Mouse (Mus musculus): ENCODE data around the gene Olfr1532-ps1. TPM values are rescaled to one million over a fixed set of nuclear protein-coding genes. Genes with fewer than 3 reads are reported as not detected.
"Not testable (repeated sequence)": the region's sequence is repeated elsewhere in the genome, so short reads cannot be mapped to it uniquely, and the experiment has no call there.

Olfr1532-ps1 gene
- polyA plus RNA-seq (2014; fragmentation: Nextera tagmentation; extraction: Ambion mirVana), result not detected in 2 replicates

DNA sequence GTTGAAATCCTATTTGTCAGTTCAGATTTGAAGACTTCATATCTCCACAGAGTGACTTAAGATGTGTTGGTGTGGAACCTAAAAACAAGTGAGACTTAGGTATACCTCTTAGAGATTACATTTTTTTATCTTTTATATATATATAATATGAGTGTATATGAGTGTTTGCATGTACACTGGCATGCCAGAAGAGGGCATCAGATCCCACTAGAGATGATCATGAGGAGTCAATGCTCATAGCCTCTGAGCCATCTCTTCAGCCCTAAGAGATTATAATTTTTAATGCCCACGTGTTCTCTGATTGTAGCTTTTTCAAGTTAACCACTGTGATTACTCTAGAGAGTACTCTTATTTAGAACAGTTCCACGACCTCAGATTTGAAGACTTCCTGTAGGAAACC is at the start of gene Olfr1532-ps1:
Gene Olfr1532-ps1 (plus strand): TSS at position 326 of the 400 bp plus-strand sequence.
- Histone ChIP-seq H3K27ac (ENCODE audit: low read depth, low read length) (no peak within 1 kb of the TSS), H3K9me3 (ENCODE audit: control insufficient read depth, low read length) (no peaks in the 10 kb centered on the region), H3K4me2 (replicated peaks; ENCODE audit: low read depth, low read length) (no peak within 1 kb of the TSS), H3K36me3 (ENCODE audit: control insufficient read depth, insufficient read depth, low read length) (no peaks in the 10 kb centered on the region), H3K4me1 (replicated peaks; ENCODE audit: control insufficient read depth, insufficient read depth, low read length) (no peaks in the 10 kb centered on the region), H3K27me3 (ENCODE audit: control insufficient read depth, insufficient read depth, low read length) (no peaks in the 10 kb centered on the region), H3K9ac (ENCODE audit: low read depth, low read length) (no peak within 1 kb of the TSS), H3K4me3 (ENCODE audit: low read depth, low read length) (no peak within 1 kb of the TSS)
- ATAC-seq (ENCODE audit: low FRiP score), result no peak
- 66% methylated on average over 2 of the region's 2 CpGs for WGBS
- no peak for DNase-seq (ENCODE audit: low spot score)

DNA sequence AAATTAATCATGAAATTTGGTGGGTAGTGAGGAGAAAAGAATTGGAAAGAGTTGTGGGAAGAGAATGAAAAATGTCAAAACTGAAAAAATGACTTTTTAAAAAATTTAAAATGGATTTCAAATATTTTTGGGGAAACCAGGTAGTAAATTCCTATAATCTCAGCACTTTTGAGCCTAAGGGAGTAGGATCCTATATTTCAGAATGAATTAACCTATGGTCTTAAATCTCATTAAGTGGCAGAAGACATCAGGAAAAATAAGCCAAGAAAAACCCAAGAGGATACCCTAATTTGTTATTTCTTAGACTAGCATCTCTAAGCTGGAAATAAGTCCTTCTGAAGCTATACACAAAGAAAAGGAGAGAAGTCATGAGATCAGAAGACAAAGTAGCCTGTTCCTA is 44.9 kb upstream of the Olfr1532-ps1 start, which contains the start of gene Olfr704:
Gene Olfr704 (plus strand): TSS at position 301 of the 400 bp plus-strand sequence.
- no peak for ATAC-seq (ENCODE audit: low FRiP score)
- no peaks in the 10 kb centered on the region for H3K27me3 ChIP-seq (ENCODE audit: control insufficient read depth, insufficient read depth, low read length)

DNA sequence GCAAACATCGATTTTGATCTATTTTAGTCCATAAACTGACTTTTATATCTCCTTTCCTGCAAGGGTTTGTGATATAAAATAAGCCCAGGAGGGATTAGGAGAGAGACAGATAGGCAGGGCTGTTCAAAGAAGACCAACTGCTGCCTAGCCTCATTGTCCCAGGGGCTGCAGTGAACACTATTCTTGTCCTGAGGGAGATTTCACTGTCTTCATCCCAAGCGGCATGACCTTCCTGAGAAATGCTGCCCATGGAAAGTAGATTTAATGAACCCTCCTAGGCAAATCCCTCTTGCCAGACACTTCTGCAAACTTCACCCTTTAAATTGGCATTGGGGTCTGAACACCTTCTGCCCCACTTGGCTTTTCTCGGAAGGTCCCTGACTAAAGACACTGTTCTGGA is 31.0 kb upstream of the Olfr1532-ps1 start, which contains the start of gene Olfr705:
Gene Olfr705 (minus strand): TSS at position 101 of the 400 bp plus-strand sequence.
- Histone ChIP-seq H3K36me3 (ENCODE audit: control insufficient read depth, insufficient read depth, low read length) (no peaks in the 10 kb centered on the region), H3K4me3 (ENCODE audit: low read depth, low read length) (no peak within 1 kb of the TSS), H3K27me3 (ENCODE audit: control insufficient read depth, insufficient read depth, low read length) (no peaks in the 10 kb centered on the region), H3K4me2 (replicated peaks; ENCODE audit: low read depth, low read length) (no peak within 1 kb of the TSS), H3K9me3 (ENCODE audit: control insufficient read depth, low read length) (no peaks in the 10 kb centered on the region), H3K9ac (ENCODE audit: low read depth, low read length) (no peak within 1 kb of the TSS), H3K4me1 (replicated peaks; ENCODE audit: control insufficient read depth, insufficient read depth, low read length) (no peaks in the 10 kb centered on the region), H3K27ac (ENCODE audit: low read depth, low read length) (no peak within 1 kb of the TSS)
- ATAC-seq (ENCODE audit: low FRiP score) (no peak), DNase-seq (ENCODE audit: low spot score) (no peak)
- 89% methylated on average over 3 of the region's 3 CpGs for WGBS

More for the DNA sequence above, 44.9 kb upstream of the Olfr1532-ps1 start, which contains the start of gene Olfr704:
- Histone ChIP-seq H3K4me3 (ENCODE audit: low read depth, low read length) (no peak within 1 kb of the TSS), H3K4me2 (replicated peaks; ENCODE audit: low read depth, low read length) (no peak within 1 kb of the TSS), H3K27ac (ENCODE audit: low read depth, low read length) (no peak within 1 kb of the TSS), H3K9me3 (ENCODE audit: control insufficient read depth, low read length) (no peaks in the 10 kb centered on the region), H3K4me1 (replicated peaks; ENCODE audit: control insufficient read depth, insufficient read depth, low read length) (no peaks in the 10 kb centered on the region), H3K36me3 (ENCODE audit: control insufficient read depth, insufficient read depth, low read length) (no peaks in the 10 kb centered on the region), H3K9ac (ENCODE audit: low read depth, low read length) (no peak within 1 kb of the TSS)
- DNase-seq (ENCODE audit: low spot score), result no peak

DNA sequence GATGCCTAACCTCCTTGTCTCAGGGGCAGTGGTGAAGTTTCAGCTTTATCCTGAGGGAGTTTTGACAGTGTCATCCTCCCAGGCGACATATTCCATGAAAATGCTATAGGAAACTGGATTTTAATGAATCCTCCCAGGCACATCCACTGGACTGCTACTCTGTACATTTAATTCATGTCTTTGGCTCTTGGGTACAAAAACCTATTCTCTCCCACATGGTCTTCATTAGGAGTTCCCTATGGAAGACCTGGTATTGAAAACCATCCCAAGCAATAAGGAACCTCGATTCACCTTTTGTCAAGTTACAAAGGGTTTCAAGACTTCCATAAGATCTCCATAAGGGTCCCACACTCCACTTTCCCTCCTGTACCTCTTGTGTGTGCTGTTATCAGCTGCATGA is 19.7 kb upstream of the Olfr1532-ps1 start, which contains the start of gene Olfr706:
Gene Olfr706 (minus strand): TSS at position 101 of the 400 bp plus-strand sequence.
- 88% methylated on average over 2 of the region's 2 CpGs for WGBS
- Histone ChIP-seq H3K27me3 (ENCODE audit: control insufficient read depth, insufficient read depth, low read length) (no peaks in the 10 kb centered on the region), H3K9ac (ENCODE audit: low read depth, low read length) (no peak within 1 kb of the TSS), H3K4me2 (replicated peaks; ENCODE audit: low read depth, low read length) (no peak within 1 kb of the TSS), H3K9me3 (ENCODE audit: control insufficient read depth, low read length) (no peaks in the 10 kb centered on the region), H3K4me1 (replicated peaks; ENCODE audit: control insufficient read depth, insufficient read depth, low read length) (no peaks in the 10 kb centered on the region), H3K36me3 (ENCODE audit: control insufficient read depth, insufficient read depth, low read length) (no peaks in the 10 kb centered on the region), H3K27ac (ENCODE audit: low read depth, low read length) (no peak within 1 kb of the TSS), H3K4me3 (ENCODE audit: low read depth, low read length) (no peak within 1 kb of the TSS)
- no peak for ATAC-seq (ENCODE audit: low FRiP score)
- DNase-seq (ENCODE audit: low spot score), result no peak

DNA sequence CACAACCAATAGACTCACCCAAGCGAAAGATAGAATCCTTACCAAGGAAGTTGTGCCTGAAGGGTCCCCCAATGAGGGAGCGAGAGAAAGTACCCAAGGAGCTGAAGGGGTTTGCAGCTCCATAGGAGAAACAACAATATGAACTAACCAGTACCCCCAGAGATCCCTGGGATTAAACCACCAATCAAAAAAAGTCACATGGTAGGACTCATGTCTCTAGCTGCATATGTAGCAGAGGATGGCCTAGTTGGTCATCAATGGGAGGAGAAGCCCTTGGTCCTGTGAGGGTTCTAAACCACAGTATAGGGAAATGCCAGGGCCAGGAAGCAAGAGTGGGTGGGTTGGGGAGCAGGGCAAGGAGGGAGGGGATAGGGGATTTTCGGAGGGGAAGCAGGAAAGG is 6.7 kb upstream of the Olfr1532-ps1 start, which contains the start of gene Olfr707:
Gene Olfr707 (minus strand): TSS at position 101 of the 400 bp plus-strand sequence.
- H3K27me3 ChIP-seq (ENCODE audit: control insufficient read depth, insufficient read depth, low read length); ATAC-seq (ENCODE audit: low FRiP score); H3K4me3 ChIP-seq (ENCODE audit: low read depth, low read length); DNase-seq (ENCODE audit: low spot score); H3K9ac ChIP-seq (ENCODE audit: low read depth, low read length); H3K27ac ChIP-seq (ENCODE audit: low read depth, low read length); H3K4me1 ChIP-seq (replicated peaks; ENCODE audit: control insufficient read depth, insufficient read depth, low read length); H3K36me3 ChIP-seq (ENCODE audit: control insufficient read depth, insufficient read depth, low read length); H3K9me3 ChIP-seq (ENCODE audit: control insufficient read depth, low read length); H3K4me2 ChIP-seq (replicated peaks; ENCODE audit: low read depth, low read length): not testable (repeated sequence)
- WGBS, result 86% methylated on average over 3 of the region's 3 CpGs

DNA sequence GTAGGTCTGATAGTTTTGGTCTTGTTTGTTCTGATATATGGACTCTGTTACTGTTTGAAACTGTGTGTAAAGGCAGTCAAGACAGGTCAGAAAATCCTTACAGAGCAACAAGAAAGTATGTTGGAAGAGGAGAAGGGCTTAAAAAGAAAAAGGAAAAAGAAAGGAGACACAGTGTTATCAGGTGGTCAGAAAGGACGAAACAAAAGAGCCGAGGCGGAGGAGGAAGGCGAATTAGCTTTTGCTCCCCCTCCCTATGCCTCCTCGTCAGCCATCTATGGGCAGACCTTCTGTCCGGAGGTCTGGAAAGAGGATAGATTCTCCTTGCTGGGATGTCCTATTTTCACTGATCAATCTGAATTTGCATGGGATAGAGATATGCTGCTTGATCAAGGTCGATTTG is 13.2 kb downstream of the Olfr1532-ps1 start:
- not testable (repeated sequence) for H3K36me3 ChIP-seq (ENCODE audit: control insufficient read depth, insufficient read depth, low read length); H3K4me1 ChIP-seq (replicated peaks; ENCODE audit: control insufficient read depth, insufficient read depth, low read length); H3K27ac ChIP-seq (ENCODE audit: low read depth, low read length); DNase-seq (ENCODE audit: low spot score); ATAC-seq (ENCODE audit: low FRiP score); H3K4me3 ChIP-seq (ENCODE audit: low read depth, low read length); H3K4me2 ChIP-seq (replicated peaks; ENCODE audit: low read depth, low read length); H3K9me3 ChIP-seq (ENCODE audit: control insufficient read depth, low read length); H3K9ac ChIP-seq (ENCODE audit: low read depth, low read length); H3K27me3 ChIP-seq (ENCODE audit: control insufficient read depth, insufficient read depth, low read length)
- WGBS, result 93% methylated on average over 2 of the region's 7 CpGs

DNA sequence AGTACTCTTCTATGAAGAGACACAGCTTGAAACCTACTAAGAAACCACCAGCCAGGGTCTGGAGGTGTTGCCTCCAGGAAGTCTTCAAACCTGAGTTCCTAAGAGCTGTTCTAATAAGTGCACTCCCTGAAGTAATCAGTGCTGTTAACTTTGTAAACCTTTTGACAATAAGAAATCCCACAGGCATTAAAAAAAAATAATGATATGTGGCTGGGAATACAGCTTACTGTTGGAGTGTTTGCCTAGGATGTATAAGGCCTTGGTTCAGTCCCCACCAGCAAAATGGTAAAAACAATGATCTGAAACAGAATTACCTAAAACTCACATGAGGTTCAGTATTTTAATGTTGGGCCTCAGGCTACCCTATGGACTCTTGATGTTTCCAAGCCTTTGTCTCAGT is 24.3 kb downstream of the Olfr1532-ps1 start, which contains the start of gene Olfr709-ps1:
Gene Olfr709-ps1 (minus strand): TSS at position 101 of the 400 bp plus-strand sequence.
- no peaks in the 10 kb centered on the region for H3K27me3 ChIP-seq (ENCODE audit: control insufficient read depth, insufficient read depth, low read length)
- no peak for ATAC-seq (ENCODE audit: low FRiP score)
- no peaks in the 10 kb centered on the region for H3K9me3 ChIP-seq (ENCODE audit: control insufficient read depth, low read length)
- DNase-seq (ENCODE audit: low spot score), result no peak
- H3K4me3 ChIP-seq (ENCODE audit: low read depth, low read length), result no peak within 1 kb of the TSS
- no peak within 1 kb of the TSS for H3K9ac ChIP-seq (ENCODE audit: low read depth, low read length)
- no peak within 1 kb of the TSS for H3K27ac ChIP-seq (ENCODE audit: low read depth, low read length)
- H3K4me1 ChIP-seq (replicated peaks; ENCODE audit: control insufficient read depth, insufficient read depth, low read length), result no peaks in the 10 kb centered on the region
- no peaks in the 10 kb centered on the region for H3K36me3 ChIP-seq (ENCODE audit: control insufficient read depth, insufficient read depth, low read length)
- no peak within 1 kb of the TSS for H3K4me2 ChIP-seq (replicated peaks; ENCODE audit: low read depth, low read length)

DNA sequence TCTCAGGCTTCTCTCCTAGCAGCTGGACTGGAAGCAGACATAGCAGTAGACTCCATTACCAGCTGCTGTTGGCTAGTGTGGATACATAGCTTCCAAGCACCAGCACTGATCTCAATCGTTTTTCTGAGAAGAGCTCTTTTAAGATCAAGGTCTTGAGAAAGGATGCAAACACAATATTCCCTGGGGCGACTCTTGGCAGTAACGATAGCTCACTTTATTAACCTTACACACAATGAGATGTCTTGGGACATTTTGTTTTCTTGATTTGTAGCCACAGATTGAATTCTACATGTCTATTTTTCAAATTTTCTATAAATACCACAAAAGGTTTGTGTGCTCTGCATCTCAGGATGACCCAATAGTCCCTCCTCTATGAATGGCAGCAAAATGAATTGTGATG is 40.4 kb downstream of the Olfr1532-ps1 start, which contains the start of gene Olfr710:
Gene Olfr710 (minus strand): TSS at position 101 of the 400 bp plus-strand sequence.
- Histone ChIP-seq H3K4me2 (replicated peaks; ENCODE audit: low read depth, low read length) (no peak within 1 kb of the TSS), H3K9ac (ENCODE audit: low read depth, low read length) (no peak within 1 kb of the TSS), H3K27ac (ENCODE audit: low read depth, low read length) (no peak within 1 kb of the TSS), H3K4me1 (replicated peaks; ENCODE audit: control insufficient read depth, insufficient read depth, low read length) (no peaks in the 10 kb centered on the region), H3K36me3 (ENCODE audit: control insufficient read depth, insufficient read depth, low read length) (no peaks in the 10 kb centered on the region), H3K4me3 (ENCODE audit: low read depth, low read length) (no peak within 1 kb of the TSS), H3K9me3 (ENCODE audit: control insufficient read depth, low read length) (no peaks in the 10 kb centered on the region), H3K27me3 (ENCODE audit: control insufficient read depth, insufficient read depth, low read length) (no peaks in the 10 kb centered on the region)
- DNase-seq (ENCODE audit: low spot score) (no peak), ATAC-seq (ENCODE audit: low FRiP score) (no peak)
- 79% methylated on average over 3 of the region's 3 CpGs for WGBS

DNA sequence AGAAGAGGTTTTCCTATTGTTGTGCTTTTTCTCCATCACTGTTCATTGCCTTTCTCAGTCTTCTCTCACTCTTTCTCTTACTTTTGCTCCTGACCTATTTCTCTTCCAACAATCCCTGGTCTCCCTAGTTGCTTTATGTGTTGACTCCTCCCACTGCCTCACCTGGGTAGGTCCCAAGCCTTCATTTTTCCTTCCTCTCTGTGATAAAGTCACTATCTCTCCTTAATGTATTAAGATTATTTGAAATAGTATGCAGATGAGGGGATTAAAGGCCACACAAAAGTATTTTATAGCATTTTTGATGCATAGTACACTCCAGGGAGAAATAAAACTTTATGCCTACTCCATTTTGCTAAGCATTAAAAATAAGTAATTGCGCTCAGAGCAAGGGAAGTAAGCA is 56.0 kb downstream of the Olfr1532-ps1 start, which contains the start of gene Olfr6:
Gene Olfr6 (minus strand): TSS at position 101 of the 400 bp plus-strand sequence.
- Histone ChIP-seq H3K4me1 (replicated peaks; ENCODE audit: control insufficient read depth, insufficient read depth, low read length) (no peaks in the 10 kb centered on the region), H3K36me3 (ENCODE audit: control insufficient read depth, insufficient read depth, low read length) (no peaks in the 10 kb centered on the region), H3K27me3 (ENCODE audit: control insufficient read depth, insufficient read depth, low read length) (no peaks in the 10 kb centered on the region), H3K9me3 (ENCODE audit: control insufficient read depth, low read length) (no peaks in the 10 kb centered on the region), H3K4me3 (ENCODE audit: low read depth, low read length) (no peak within 1 kb of the TSS), H3K4me2 (replicated peaks; ENCODE audit: low read depth, low read length) (no peak within 1 kb of the TSS), H3K27ac (ENCODE audit: low read depth, low read length) (no peak within 1 kb of the TSS), H3K9ac (ENCODE audit: low read depth, low read length) (no peak within 1 kb of the TSS)
- 87% methylated on average over 1 of the region's 1 CpGs for WGBS
- ATAC-seq (ENCODE audit: low FRiP score), result no peak
- DNase-seq (ENCODE audit: low spot score), result no peak

Data from hindbrain, embryonic 11.5 days (tissue).